Mouse (Mus musculus) MN1 (cell line): ENCODE results near the gene Fam45a.

Experiments
- DNase-seq: peaks from one replicate; pipeline ENCODE4 v3.0.0-alpha.2; 2016; ENCODE audit warnings: low spot score

Fam45a gene

DNA sequence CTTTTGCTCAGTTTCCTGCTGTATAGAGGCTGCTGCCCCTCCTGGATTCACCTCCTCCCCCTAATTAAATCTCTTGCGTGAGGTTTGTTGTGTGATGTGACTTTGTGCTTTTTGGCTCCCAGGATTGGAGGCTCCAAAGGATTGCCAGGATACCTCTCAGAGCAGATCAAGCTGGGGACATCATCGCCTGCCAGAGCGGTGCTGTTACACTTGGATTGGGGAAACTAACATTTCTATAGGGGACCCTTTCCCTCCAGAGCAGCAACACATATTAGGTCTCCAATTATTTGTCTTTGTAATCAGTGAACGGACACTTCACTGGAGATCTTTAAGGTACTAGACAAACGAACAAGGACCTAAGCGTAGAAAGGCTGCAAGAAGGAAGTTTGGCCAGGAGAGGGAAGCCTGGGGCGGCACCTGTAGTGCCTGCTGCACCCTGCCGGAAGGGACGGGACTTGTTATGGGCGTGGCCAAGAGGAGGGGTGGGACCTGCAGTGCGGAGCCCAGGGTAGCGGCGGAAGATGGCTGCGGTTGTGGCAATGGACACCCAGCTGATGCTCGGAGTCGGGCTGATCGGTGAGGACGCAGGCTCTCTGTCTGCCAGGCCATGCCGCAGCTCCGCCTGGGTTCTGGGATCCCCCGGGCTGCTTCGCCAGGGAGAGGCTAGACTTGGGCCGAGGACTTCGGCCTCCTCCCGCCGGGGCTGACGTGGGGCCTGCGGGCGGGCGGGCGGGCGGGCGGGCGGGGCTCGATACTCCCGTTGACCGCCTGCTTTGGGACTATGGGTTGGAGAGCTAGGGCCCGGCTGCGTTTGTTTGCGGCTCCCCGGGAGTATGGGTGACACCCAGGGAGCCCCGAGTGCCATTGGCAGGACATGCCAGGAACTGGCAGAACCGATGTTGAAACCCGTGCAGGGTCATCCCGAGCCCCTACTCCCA is at the start of gene Fam45a:
Fam45a (plus strand) TSS at position 488 of the 938 bp plus-strand sequence.
- DNase-seq: peak; percentile 94

DNA sequence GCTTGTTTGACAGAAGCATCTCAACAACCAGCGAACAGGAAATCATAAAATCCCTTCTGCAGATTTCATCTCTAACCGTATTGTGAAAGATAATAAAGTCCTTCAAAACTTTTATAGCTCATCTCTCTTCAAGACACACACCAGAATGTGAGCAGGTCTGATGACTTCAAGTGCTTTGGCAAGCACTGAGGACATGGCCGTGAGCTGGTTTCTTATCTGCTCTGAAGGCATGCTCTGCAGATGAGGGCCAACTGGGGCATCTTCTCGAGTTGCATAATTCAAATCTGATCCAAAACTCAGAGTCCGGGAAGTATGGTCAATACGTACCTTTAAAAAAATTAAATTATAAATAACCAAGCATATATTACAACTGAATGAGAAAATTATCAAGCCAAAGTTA is 38.0 kb upstream of the Fam45a start:
- no peak for DNase-seq

DNA sequence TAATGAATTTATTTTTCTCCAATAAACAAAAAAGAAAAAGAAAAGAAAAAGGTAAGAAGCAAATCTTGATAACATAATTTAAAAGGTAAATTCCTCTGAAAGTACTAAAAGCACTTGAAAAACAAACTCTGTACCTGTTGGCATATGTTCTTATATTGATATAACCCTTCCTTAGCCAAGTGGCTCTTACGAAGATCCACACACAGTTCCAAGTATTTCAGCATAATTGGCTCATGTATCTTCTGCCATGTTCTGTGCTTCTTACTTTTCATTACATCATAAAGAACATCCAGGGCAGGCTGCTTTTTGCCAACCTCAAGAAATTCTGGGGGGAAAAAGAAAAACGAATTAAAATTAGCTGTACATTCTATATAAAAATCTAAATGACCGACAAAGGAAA is 29.4 kb upstream of the Fam45a start:
- no peak for DNase-seq

DNA sequence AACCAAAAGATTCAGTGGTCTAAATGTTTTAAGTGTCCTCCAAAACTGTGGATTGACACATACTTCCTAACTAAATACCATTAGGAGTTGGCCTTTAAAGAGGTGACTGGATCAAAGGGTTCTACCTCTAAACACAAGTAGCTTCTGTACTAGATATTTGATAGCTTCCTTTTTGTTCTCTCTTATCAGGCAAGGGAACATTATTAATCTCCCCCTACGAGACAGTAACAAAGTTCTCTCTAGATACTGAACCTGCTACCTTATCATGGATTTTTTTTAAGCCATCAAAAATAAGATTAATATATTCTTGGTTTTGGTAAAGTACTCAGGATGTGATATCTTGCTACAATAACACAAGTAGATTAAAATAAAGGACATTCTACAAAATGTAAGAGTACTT is 26.7 kb upstream of the Fam45a start:
- DNase-seq: no peak

DNA sequence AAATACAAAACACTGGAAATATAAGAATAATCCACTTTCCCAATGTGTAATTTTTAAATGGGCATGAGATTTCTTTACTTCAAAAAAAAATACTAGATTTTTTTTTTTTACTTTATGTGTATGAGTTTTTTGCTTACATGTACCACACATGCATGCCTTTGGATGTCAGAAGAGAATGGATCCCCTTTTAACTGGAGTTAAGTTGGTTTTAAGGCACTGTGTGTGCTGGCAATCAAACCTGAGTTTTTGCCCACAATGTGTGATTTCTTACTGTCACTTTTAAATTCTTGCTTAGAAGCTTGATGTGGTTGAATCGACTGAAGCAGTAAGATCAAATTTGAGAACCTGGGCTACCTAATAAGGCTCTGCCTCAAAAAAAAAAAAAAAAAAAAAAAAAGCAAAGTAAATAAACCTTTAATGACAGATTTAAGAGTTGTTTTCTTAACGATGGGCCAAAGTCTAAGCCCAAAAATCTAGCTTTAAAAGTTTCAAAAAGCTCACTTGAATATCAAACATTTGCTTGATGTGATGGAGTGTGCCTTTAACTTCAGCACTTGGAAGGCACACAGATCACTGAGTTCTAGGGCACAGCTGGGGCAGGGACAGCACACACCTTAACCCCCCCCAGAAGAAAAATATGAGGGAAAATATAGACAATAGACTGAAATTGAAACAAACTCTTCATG is 23.8 kb upstream of the Fam45a start:
- DNase-seq: no peak

DNA sequence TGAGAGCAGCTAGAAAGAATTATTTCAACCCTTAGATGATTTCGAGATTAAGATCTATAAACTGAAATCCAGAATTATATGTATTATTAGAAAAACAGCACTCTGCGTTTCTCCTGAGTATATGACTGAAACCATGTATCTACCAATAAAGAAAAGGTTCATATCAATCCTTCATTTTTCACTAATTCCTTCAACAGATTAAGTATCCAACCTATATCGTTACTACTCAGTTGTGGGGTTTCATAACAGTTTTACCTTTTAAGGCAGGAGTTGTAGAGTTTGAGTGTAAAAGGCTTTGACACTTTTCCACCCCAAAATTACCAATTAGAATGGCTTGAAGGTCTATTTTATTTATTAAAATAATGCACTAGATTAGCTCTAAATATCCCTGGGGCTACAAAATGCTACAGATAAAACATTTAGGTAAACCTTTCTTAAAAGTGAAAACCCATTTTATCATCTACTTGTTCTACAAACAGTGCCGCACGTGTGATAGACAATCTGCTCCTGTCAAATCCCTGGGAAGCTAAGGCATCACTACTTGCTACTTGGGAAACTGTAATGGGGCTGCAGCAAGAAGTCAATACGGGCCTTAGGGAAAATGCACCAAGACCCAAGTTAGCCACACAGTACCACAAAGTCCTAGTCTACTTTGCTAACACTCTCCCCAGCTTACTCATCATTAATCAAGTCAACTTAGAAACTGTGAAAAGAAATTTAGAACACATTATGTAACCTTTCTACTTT is 23.0 kb upstream of the Fam45a start:
- DNase-seq: peak; percentile 18

DNA sequence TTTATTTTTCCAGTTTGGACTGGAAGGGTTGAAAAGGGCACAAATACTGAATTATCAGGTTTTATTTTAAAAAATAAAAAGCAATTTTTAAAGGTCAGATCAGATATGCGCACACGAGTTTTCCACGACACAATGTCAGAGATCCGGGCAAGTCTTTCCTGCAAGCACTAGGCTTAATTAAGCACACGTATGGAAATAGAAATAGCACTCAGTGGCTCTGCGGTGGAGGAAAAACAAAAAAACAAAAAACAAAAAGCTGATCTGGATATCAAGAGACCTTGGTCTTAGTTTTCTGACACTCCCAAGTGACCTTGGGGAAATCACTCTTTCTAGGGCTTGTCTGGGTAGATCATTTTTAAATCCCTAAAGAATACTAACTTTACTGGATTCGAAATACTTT is 21.9 kb upstream of the Fam45a start:
- peak; percentile 14 for DNase-seq

DNA sequence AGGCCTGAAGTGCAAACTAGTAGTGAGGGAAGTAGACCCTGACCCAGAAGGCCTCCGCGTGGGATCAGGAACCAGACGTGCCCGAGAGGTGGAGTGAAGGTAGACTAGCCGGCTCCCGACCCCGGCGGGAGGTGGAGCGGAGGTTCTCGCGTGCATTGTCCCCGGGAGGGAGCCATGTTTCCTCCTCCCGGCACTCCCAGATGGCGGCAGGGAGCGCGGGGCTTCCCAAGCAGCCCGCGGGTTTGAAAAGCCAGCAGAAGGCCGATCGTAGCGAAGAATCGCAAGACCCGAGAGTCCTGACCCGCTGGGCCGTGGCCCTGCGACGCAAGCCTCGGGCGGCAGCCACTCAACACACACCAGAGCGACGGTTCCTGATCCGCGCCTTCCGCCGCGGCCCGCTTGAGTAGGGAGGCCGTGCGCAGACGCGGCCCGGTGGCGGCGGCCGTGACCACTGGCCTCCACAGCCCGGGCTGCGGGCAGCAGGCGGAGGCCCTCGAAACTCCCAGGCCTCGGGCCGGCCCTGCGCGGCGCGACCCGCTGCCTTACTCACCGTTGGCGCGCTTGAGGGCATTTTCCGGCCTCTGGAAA is 21.4 kb upstream of the Fam45a start:
- DNase-seq: peak; percentile 87

DNA sequence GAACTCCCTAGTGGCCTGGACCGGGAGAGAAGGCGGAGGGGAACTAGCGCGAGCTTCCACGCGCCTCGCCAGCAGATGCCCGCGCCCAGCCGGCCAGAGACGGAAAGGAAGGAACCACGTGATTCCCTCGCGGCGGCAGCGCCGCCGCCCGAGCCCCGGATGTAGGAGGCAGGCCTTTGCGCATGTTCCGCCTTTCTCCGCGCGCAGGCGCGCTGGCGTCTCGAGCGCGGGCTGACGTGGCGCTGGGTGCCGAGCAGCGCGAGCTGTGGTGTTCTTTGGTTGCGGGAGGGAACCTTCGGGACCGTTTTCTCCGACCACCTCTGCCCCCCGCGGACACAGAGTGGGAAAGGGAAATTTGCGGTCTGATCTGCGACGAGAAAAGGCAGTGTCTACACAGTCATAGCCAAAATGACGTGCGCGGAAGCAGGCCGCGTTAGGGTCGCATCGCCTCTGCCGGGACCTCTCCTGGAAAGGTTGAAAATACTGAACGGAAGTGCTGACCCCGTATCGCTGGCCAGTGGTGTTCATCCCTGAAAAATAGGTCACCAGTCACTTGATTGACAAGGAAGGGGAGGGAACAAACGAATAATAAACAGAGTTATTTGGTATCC is 20.7 kb upstream of the Fam45a start, which contains the start of gene Eif3a:
Eif3a (minus strand) TSS at position 108 of the 611 bp plus-strand sequence.
- DNase-seq: peak; percentile 98

DNA sequence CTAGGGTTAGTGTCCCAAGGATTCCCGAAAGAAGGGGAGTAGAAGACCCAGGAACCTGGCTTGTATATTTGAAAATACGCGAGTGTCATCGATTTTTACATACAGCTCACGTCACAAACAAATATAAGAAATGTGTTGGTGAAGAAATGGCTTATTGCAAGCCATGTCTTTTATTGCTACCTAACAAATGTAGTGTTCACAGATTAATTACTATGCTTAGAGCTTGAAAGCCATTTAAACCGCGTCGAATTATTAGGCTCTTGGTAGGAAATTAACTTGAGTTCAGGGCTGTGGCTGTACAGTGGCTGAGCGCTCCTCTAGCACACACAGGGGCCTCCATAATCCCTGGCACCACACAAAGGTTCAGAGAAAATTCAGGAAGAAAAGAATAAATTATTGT is 20.2 kb upstream of the Fam45a start:
- DNase-seq: no peak

DNA sequence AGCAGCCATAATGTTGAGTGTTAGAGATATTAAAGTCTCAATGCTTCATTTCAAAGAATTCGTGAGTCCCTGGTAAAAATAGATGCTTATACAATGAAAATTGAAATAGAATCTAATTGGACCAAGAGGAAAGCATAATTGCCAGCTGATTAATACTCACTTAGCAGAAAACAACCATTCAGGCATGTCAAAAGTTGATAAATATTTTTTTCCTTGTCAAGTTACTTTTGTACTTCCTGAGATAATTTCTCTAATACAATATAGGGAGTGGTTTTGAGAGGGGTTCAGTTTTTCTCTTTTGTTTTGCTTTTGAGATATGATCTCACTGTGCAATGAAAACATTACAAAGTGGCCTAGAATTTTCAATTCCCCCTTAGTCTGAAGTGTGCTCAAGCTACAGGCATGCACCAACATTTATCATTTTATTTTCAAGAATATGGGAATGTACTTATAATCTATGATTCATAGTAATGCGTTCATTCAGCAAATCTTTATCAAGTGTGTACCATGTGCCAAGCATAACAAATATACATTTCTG is 18.1 kb upstream of the Fam45a start:
- DNase-seq: no peak

DNA sequence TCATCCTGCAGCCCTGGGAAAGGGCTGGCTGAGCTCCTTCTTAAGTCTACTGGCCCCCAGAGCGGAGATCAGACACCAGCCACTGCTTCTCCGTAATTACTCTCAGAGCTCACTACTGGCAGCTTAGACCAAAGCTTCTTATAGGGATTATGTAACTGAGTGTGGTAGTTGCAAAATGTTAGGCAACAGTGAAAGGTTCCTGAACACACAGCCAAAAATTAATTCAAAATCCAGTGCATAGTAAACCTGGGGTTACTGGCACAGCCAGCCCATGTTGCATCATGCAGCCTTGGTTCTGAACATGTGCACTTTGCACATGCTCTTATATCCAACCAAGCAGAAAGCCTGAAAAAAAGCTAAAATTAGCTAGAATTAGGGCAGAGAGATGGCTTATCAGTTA is 16.1 kb upstream of the Fam45a start:
- DNase-seq: no peak

DNA sequence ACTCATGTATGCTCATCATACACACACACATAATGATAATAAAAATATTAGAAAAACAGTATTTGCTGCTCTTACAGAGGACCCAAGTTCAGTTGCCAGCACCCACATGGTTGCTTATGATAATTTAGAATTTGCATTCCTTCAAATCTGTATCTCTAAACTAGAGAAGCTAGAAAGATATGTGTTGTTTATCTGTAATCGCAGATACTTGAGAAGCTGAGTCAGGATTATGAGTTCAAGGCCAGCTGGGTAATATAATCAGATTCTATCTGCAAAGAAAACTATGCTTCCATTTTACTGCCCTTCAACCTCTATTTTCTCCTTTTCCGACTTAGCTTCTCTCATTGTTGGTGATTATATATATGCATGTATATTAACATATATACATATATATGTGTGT is 14.0 kb upstream of the Fam45a start:
- no peak for DNase-seq

DNA sequence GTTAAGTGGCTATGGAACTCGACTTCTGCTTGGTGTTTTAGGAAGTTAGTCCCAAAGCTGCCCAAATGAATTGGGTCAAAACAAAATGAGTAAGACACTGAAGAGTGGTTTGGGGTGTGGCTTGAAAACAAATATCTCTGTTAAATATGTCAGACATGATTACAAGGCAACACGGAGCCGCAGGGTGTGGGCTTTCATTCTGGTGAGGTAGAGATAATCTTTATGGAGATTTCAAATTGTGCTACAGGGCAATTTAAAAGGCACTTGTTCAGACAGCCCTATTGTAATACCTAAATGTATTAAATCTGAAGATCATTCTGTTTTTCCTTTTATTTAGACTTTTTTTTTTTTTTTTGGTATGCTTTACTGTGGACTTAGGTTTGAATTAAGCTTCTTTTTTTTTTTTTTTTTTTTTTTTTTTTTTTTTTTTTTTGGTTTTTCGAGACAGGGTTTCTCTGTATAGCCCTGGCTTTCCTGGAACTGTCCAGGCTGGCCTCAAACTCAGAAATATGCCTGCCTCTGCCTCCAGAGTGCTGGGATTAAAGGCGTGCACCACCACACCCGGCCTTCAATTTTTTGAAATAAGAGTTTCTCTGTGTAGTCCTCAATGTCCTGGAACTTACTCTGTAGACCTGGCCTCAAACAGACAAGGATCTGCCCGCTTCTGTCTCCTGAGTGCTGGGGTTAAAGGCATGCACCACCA is 11.4 kb upstream of the Fam45a start:
- no peak for DNase-seq

DNA sequence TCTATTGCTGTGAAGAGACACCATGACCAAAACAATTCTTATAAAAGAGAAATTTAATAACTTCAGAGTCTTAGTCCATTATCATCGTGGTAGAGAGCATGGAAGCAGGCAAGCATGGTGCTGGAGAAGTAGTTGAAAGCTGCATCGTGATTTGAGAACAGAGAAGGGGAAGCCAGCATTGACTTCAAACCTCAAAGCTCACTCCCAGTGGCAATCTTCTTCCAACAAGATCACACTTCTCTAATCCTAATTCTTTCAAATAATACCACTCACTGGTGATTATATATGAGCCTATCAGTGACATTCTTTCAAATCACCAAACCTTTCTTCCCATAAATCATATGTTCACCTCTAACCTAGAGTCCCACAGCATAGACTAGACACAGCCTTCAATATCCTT is 6.5 kb upstream of the Fam45a start:
- DNase-seq: no peak

DNA sequence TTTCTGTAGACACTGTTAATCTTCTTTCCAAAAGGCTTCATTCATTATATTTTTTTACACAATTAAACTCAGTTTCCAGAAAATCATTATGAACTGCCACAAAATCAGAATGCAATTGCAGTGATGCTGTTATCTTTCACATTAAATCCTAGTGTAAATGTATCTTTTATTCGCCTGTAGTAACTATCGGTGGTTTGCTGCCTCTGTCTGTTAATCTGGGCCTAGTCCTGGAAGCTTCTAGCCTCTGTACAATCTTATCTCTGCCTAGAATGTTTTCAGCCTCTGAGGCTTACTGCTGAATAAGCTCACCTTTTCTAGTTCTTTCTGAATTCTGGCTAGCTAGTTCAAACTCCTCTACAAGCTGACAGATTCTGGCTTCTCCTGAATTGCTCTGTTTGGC is 1.5 kb upstream of the Fam45a start:
- no peak for DNase-seq

DNA sequence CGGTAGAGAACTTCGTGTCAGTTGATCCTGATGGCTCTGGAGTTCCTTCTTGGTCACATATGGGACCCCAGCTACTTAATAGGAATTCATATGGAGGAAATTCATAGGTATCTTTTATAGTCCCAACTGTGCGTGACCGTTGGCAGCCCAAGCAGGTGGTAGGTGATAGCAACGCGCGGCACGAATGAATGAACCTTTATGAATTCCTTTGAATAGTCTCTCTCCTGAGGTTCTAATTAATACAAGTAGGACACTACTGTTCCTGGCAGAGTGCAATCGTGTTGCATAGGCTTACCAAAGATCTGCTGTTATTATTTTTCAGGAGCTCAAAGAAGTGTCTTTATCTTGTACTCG is 628 bp downstream of the Fam45a start:
- no peak for DNase-seq

DNA sequence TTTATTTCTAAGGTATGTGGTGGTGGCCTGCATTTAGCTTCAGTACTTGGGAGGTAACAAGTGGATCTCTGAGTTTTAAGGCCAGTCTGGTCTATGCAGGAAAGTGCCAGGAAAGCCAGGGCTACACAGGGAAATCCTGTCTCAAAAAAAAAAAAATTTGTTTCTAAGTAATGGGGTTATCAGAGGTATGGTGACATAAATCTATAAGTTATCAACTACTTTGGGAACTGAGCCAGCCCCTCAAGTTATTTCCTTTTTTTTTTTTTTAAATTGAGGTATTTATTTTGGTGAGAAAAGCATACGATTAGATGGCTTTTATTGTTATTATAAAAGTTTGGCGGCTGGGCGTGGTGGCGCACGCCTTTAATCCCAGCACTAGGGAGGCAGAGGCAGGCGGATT is 1.7 kb downstream of the Fam45a start:
- DNase-seq: no peak

DNA sequence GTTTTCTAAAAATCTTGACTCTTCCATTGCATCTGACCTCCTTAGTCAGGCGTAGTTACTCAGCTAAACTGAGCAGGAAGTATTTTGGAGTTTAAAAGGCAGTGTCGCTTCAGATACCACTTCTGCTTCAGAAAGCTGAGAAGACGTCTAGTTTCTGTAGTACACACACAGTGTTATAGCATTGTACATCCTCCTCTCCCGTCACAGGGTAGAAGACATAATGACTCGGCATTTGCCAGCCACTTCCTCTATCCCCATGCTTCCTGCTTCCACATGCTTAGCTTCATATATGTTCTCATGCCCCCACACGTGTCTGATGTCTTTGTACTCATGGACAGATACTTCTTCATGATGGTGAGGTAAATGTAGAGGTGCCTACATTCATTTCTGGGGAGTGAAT is 7.3 kb downstream of the Fam45a start:
- DNase-seq: no peak

DNA sequence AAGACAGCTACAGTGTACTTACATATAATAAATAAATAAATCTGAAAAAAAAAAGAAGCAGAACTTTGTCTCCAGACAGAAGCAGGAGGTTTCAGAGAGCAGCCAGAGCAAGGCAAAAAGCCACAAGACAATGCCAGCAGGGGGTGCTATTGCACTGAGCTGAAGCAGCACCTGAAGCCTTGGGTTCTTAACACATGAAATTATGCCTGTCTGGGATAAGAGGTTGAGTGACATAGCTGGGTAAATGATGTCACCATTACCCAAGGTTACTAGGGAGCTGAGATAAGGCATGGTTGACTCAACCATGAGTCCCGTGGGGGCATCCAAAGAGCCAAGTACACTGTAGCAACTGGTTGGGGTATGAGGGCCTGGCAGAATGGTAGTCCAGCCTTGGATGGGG is 26.4 kb downstream of the Fam45a start:
- DNase-seq: peak; percentile 73

DNA sequence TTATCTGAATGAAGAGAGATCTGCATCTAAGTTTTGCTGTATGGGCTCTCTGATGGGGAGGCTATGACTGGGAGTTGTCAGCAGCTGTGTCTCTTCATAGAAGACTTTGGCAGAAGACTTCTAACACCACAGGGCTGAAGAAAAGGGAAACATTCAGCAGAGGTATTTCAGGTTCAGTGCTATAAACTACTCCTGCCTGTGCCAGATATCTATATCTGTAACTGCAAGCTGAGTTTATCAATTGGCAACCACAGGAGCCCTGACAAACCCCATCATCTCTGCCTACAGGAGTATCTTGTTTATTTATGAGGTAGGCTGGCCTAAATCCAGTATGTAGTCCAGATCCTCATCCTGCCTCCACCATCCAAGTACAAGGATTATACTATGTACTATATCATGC is 31.9 kb downstream of the Fam45a start:
- no peak for DNase-seq
